Mouse (Mus musculus) embryonic facial prominence, embryonic 11.5 days (tissue): ENCODE data around the gene Cdkal1. TPM values are rescaled to one million over a fixed set of nuclear protein-coding genes. Genes with fewer than 3 reads are reported as not detected.

Experiments
- ATAC-seq: fragments of 200-750 bp; cut with Nextera tagmentation; replicated peaks from 2 replicates; pipeline ENCODE4 v1.8.0; 2017; ENCODE audit warnings: low read depth; ENCODE audit not compliant: insufficient number of reproducible peaks, low FRiP score, low TSS enrichment
- DNase-seq: peaks from one replicate; pipeline ENCODE4 v3.0.0-alpha.2; 2015; ENCODE audit warnings: low spot score
- H3K27ac ChIP-seq: fragments of 300-500 bp; sonication (generic); replicated peaks from 2 replicates; pipeline ENCODE4 v1.5.1; 2014; ENCODE audit warnings: mild to moderate bottlenecking, low read depth, low read length, control low read depth
- H3K27me3 ChIP-seq: fragments of 300-500 bp; sonication (generic); 2 replicates; pipeline ENCODE4 v1.6.1; 2014; ENCODE audit warnings: mild to moderate bottlenecking, low read length, moderate library complexity, mixed read lengths; ENCODE audit not compliant: control insufficient read depth, insufficient read depth
- H3K36me3 ChIP-seq: fragments of 300-500 bp; sonication (generic); replicated peaks from 2 replicates; pipeline ENCODE4 v1.6.1; 2014; ENCODE audit warnings: low read depth, mild to moderate bottlenecking, low read length, moderate library complexity, mixed read lengths; ENCODE audit not compliant: control insufficient read depth, insufficient read depth
- H3K4me1 ChIP-seq: fragments of 300-500 bp; sonication (generic); 2 replicates; pipeline ENCODE4 v1.6.1; 2014; ENCODE audit warnings: low read length, mixed read lengths; ENCODE audit not compliant: control insufficient read depth, insufficient read depth
- H3K4me2 ChIP-seq: fragments of 300-500 bp; sonication (generic); 2 replicates; pipeline ENCODE4 v1.6.1; 2014; ENCODE audit warnings: low read depth, mild to moderate bottlenecking, control low read depth, low read length, moderate library complexity
- H3K4me3 ChIP-seq: fragments of 300-500 bp; sonication (generic); 2 replicates; pipeline ENCODE4 v1.5.1; 2014; ENCODE audit warnings: low read depth, low read length, control low read depth
- H3K9ac ChIP-seq: fragments of 300-500 bp; sonication (generic); replicated peaks from 2 replicates; pipeline ENCODE4 v1.6.1; 2014; ENCODE audit warnings: mild to moderate bottlenecking, control low read depth, low read length
- H3K9me3 ChIP-seq: fragments of 300-500 bp; sonication (generic); replicated peaks from 2 replicates; pipeline ENCODE4 v1.6.1; 2016; ENCODE audit warnings: mild to moderate bottlenecking, low read length, inconsistent platforms, mixed read lengths; ENCODE audit not compliant: control insufficient read depth
- WGBS: fragments of 180-500 bp; shearing (Covaris S2); extraction: QIAGEN DNeasy Blood & Tissue Kit; methylation state at CpG from one replicate; pipeline ENCODE4 v1.1.7; 2014; 5-methylcytosine and 5-hydroxymethylcytosine counted together
- polyA plus RNA-seq: library from polyadenylated mRNA; unstranded; fragments of >200 nt; fragmentation: Nextera tagmentation; extraction: Ambion mirVana; gene quantifications from 2 replicates; pipeline ENCODE4 v1.2.1, GENCODE M21; 2014

The Cdkal1 gene
- polyA plus RNA-seq, 1 experiment from 2014 or later = 39.6 TPM

DNA sequence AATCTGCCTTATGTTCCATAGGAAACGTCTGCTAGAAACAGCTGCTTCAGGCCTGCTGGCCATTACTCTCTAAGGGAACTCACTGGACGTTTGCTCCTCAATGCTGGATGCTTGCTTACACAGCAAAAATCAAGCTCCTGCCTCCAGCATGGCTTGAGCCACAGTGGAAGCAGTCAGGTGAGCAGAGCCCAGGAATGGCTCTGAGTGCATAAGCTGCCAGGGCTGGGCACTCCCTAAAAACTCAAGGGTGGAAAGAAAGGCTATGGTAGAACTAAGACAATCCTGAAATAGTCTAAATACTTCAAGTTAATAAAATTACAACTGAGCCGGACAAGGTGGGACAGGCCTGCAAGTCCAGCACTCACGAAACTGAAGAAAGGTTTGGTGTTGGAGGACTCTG, 30.7 kb downstream of the Cdkal1 start:
- DNase-seq (no peak), ATAC-seq (no peak)
- 85% methylated on average over 4 of the region's 4 CpGs for WGBS
- H3K4me2 ChIP-seq = no peak overlapping the region
- H3K9ac ChIP-seq = no peak overlapping the region
- no peaks in the 10 kb centered on the region for H3K9me3 ChIP-seq
- no peaks in the 10 kb centered on the region for H3K36me3 ChIP-seq
- no peaks in the 10 kb centered on the region for H3K27me3 ChIP-seq
- H3K4me3 ChIP-seq = no peak overlapping the region
- H3K4me1 ChIP-seq = no peaks in the 10 kb centered on the region
- no peak overlapping the region for H3K27ac ChIP-seq

DNA sequence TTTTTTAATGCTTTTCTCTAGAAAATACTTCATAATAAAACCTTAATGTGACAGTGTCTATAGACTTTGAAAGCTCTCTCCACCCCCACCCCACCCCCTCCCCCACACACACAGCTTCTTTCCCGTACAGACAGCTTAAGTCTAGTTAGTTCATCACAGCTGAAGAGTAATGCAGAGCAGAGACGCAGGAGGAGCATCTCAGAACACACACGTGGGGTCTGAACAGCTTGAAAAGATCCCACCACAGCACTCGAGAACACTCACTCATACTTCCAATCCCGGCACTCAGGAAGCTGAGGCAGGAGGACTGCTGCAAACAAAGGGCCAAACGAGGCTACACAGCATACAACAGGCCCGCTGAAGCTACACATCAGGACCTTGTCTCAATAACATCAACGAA, 31.1 kb downstream of the Cdkal1 start:
- Histone ChIP-seq H3K27ac (no peak overlapping the region), H3K9me3 (no peaks in the 10 kb centered on the region), H3K27me3 (no peaks in the 10 kb centered on the region), H3K36me3 (no peaks in the 10 kb centered on the region), H3K9ac (no peak overlapping the region), H3K4me1 (no peaks in the 10 kb centered on the region), H3K4me3 (no peak overlapping the region), H3K4me2 (no peak overlapping the region)
- WGBS = 79% methylated on average over 8 of the region's 8 CpGs
- ATAC-seq (no peak), DNase-seq (no peak)

DNA sequence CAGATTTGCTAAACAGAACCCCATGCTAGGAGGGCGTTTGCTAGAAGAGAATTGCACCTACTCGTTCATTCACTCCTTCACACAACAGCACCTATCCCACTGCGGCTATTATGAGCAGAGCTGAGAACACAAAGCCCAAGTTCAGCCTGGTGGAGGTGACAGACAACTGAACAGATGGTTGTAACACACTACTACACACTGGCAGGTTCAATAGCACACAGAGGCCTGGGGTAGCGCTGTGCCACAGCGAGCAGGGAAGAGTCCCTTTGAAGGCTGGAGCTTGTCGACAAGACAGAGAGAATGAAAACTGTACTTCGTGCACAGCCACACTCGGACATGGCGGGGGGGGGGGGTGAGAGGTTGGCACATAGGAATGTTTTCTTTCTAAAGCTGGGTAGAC, 31.6 kb downstream of the Cdkal1 start:
- ATAC-seq = peak; percentile 58; the same call in 1 of the 2 replicates

DNA sequence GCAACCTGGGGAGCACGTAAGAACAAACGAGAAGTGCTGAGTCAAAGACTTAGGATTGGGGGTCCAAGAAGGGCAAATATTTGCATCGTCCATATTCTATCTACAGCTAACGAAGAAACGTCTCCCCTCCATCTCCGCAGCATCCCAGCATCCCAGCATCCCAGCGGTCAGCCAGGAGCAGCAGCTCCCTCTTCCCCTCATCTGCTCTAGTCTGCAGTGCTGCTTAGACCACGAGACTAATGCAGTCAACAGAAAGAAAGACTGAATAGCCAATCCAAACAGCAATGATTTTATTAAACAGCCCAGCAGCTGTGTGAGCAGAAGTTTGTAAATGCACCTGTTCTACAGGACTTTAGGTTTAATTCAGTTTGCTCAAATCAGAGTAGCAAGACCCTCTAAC, 32.0 kb downstream of the Cdkal1 start:
- WGBS = 85% methylated on average over 8 of the region's 8 CpGs

More for the DNA sequence above, 31.6 kb downstream of the Cdkal1 start:
- Histone ChIP-seq H3K4me1 (no peaks in the 10 kb centered on the region), H3K9me3 (no peaks in the 10 kb centered on the region), H3K27ac (no peak overlapping the region), H3K4me3 (no peak overlapping the region), H3K4me2 (no peak overlapping the region), H3K27me3 (no peaks in the 10 kb centered on the region), H3K9ac (no peak overlapping the region), H3K36me3 (no peaks in the 10 kb centered on the region)
- 80% methylated on average over 9 of the region's 9 CpGs for WGBS
- DNase-seq = no peak

DNA sequence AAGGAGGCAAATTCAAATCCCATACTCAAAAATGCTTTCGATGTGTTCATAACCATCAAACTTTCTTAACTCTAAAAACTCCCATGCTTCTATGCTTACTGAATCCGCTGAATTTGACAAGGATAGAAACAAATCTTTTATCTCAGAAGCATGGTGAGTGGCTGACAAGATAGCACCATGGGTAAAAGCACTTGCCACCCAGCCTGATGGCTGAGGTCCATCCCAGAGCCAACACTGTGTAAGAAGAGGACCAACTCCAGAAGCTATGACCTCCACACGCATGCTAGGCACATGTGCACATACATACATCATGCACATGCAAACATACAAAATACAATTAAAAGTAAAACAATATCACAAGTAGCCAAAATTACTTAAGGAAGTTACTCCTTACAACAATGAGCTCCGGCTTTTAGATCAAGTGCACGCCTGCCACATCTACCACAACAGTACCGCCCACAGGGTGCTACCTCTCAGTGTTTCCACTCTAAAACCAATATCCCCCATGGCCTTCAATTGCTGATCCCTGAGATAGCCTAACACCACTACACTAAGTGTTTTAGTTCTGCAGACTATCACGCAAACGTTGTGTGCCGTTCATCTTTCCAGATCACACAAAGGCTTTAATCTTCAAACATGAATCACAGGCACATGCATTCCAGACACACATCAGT, 35.4 kb downstream of the Cdkal1 start:
- H3K4me3 ChIP-seq = no peak overlapping the region
- no peak overlapping the region for H3K27ac ChIP-seq
- no peaks in the 10 kb centered on the region for H3K4me1 ChIP-seq
- no peak for ATAC-seq
- no peak overlapping the region for H3K4me2 ChIP-seq
- no peaks in the 10 kb centered on the region for H3K27me3 ChIP-seq
- no peak for DNase-seq
- no peaks in the 10 kb centered on the region for H3K36me3 ChIP-seq
- 80% methylated on average over 9 of the region's 9 CpGs for WGBS
- H3K9me3 ChIP-seq = no peaks in the 10 kb centered on the region
- H3K9ac ChIP-seq = no peak overlapping the region

More for the DNA sequence above, 32.0 kb downstream of the Cdkal1 start:
- H3K4me2 ChIP-seq = no peak overlapping the region
- DNase-seq (no peak), ATAC-seq (no peak)
- H3K9ac ChIP-seq = no peak overlapping the region
- H3K4me1 ChIP-seq = no peaks in the 10 kb centered on the region
- no peak overlapping the region for H3K4me3 ChIP-seq
- no peaks in the 10 kb centered on the region for H3K36me3 ChIP-seq
- no peaks in the 10 kb centered on the region for H3K9me3 ChIP-seq
- no peak overlapping the region for H3K27ac ChIP-seq
- H3K27me3 ChIP-seq = no peaks in the 10 kb centered on the region

DNA sequence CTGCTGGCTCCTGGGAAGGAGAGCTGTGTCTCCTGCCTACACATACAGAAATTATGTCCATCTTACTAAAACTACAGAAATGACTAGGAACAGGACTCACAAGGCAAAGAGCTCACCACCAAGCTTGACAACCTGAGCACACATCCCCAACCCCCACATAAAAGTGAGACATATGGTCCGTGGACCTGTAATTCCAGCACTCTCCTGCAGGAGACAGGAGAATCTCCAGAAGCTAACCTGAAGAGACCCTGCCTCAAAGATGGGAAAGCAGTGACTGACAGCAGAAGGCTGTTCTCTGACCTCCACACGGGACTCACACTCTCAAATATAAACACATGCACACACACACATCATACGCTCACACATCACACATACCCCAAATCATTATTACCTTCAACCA, 36.3 kb downstream of the Cdkal1 start:
- no peak overlapping the region for H3K27ac ChIP-seq
- no peak overlapping the region for H3K9ac ChIP-seq
- H3K4me1 ChIP-seq = no peaks in the 10 kb centered on the region
- no peaks in the 10 kb centered on the region for H3K9me3 ChIP-seq
- no peak overlapping the region for H3K4me3 ChIP-seq
- WGBS = 74% methylated on average over 3 of the region's 3 CpGs
- DNase-seq = no peak
- ATAC-seq = no peak
- H3K27me3 ChIP-seq = no peaks in the 10 kb centered on the region
- H3K4me2 ChIP-seq = no peak overlapping the region
- H3K36me3 ChIP-seq = no peaks in the 10 kb centered on the region

DNA sequence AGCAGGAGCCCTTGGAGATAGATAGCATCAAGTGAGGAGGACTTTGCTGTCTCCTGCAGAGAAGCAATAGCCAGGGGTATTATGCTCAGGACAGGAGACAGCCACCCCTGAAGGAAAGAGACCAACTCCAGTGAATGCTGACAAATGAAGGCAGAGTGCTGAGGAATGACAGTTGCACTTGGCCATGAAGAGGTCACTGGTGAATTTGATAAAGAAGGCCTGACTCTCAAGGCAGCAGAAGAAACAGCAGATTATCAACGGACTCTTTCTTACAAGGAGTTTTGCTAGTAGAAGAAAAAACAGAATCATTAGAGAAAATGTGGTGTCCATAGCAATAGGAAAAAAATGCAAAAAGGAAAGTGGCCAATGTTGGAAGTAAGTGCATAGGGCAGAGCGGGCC, 37.2 kb downstream of the Cdkal1 start:
- 95% methylated on average over 2 of the region's 2 CpGs for WGBS
- no peak overlapping the region for H3K9ac ChIP-seq
- H3K4me2 ChIP-seq = no peak overlapping the region
- ATAC-seq (no peak), DNase-seq (no peak)
- H3K27me3 ChIP-seq = no peaks in the 10 kb centered on the region
- no peak overlapping the region for H3K27ac ChIP-seq
- no peaks in the 10 kb centered on the region for H3K9me3 ChIP-seq
- H3K4me3 ChIP-seq = no peak overlapping the region
- no peaks in the 10 kb centered on the region for H3K4me1 ChIP-seq
- no peaks in the 10 kb centered on the region for H3K36me3 ChIP-seq

DNA sequence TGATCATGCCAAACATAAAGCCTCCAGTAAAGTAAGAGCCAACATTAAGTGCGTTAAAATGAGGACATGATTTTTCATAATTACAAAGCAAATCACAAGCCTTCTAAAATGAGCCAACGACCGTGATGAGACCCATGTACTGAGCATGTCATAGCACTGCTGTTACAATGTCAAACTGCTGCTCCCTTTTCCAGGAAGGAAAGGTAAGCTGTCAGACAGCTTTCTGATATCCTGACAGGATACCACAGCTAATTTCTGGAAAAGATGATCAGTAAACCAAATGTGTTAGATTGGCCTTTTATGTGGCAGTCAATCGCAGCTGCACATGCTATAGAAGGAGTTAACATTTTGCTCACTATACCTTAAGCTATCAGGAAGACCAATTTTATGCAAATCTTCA, 44.7 kb downstream of the Cdkal1 start:
- H3K9ac ChIP-seq = no peak overlapping the region
- H3K27me3 ChIP-seq = no peaks in the 10 kb centered on the region
- ATAC-seq (no peak), DNase-seq (no peak)
- H3K9me3 ChIP-seq = no peaks in the 10 kb centered on the region
- no peaks in the 10 kb centered on the region for H3K36me3 ChIP-seq
- H3K4me3 ChIP-seq = no peak overlapping the region
- H3K27ac ChIP-seq = no peak overlapping the region
- no peaks in the 10 kb centered on the region for H3K4me1 ChIP-seq
- H3K4me2 ChIP-seq = no peak overlapping the region
- WGBS = 85% methylated on average over 4 of the region's 4 CpGs
